Mouse (Mus musculus) left cerebral cortex, adult 2 months (tissue): Measurements from ENCODE around the gene Map4. TPM values are rescaled to one million over a fixed set of nuclear protein-coding genes. Genes with fewer than 3 reads are reported as not detected.
A peak's percentile ranks its signal among the peaks of the same experiment; 100 is the strongest.
"Not testable (repeated sequence)": the region's sequence is repeated elsewhere in the genome, so short reads cannot be mapped to it uniquely, and the experiment has no call there.

Experiments
- DNase-seq, 2 experiments: peaks; one replicate each; pipeline ENCODE4 v3.0.0; 2021 to 2022; ENCODE audit warnings: low spot score in 2 of 2, mixed read lengths in 1 of 2; ENCODE audit errors: extremely low spot score in 1 of 2
- H3K27ac ChIP-seq: fragments of 200-600 bp; 2 replicates; pipeline ENCODE4 v1.8.1; 2022
- H3K4me3 ChIP-seq: fragments of 200-600 bp; 2 replicates; pipeline ENCODE4 v1.8.1; 2022
- CTCF ChIP-seq: fragments of 200-600 bp; IDR thresholded peaks from 2 replicates; pipeline ENCODE4 v1.8.1; 2022; ENCODE audit warnings: antibody characterized with exemption, mild to moderate bottlenecking, moderate library complexity
- intact Hi-C: fragments of 180-260 bp; cut with DNase I; formaldehyde crosslinking; loops from one replicate; pipeline ENCODE4 v1.15.1; 2025
- total RNA-seq, 2 experiments: library from RNA; stranded (reverse); gene quantifications; 2 replicates each; pipeline ENCODE4 v1.2.3; 2021

Gene Map4
- total RNA-seq, 2 experiments from 2014 or later = 365 to 381 TPM

DNA sequence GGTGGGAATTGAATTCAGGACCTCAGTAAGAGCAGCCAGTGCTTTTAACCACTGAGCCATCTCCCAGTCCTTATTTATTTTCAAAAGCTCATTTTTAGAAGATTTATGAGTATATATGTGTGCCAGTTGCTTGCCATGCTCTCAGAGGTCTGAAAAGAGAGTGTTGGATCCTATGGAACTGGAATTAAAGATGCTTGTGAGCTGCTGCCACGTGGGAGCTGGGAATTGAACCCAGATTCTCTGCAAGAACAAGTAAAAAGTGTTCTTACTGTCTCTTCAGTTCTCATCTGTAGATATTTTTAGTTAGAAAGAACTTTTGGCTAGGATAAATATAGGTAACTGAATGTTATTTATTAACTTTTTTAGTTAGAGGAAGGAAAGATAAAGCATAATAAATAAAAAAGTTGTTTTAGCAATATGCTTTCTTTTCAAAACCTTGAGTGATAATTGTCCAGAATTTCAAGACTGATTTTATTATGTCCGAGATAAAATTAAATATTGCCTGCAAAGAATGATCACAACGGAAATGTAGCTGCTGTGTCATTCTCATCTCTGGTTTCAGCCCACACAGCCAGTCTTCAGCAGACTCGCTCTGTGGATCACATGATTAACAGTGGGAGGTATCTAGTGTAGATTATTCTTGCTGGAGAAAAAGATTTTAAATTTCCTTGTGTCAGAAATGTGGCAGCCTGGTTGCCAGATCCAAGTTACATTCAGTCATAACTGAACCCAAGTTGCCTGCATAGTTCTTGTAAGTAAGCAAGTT is 37.3 kb downstream of the Map4 start:
- no peak for TF ChIP-seq CTCF
- intact Hi-C loops = loop anchor here (2.0 kb wide), 1 partner anchor 36 kb away; no protein-coding TSS in a partner anchor
- no peak for DNase-seq
- H3K4me3 ChIP-seq = no peak overlapping the region
- peak overlapping the region; percentile 69 for H3K27ac ChIP-seq

DNA sequence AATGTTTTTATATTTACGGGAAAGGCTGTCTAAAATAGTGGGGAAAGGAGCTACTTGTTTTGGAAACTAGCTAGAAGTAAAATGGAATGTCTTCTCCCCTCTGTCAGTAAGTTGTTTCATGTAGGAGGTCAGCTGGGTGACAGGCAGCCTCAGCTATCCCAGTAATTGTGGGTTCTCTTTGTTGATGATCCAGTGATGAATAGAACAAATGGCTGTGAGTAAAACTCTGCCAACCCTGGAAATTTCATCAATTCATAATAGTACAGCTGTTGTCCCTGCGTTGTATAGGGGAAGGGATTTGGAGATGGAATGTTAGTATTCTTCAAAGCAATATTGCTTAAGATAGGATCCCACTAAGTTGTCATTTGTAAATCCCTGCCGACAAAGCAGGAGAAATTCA is 37.9 kb downstream of the Map4 start:
- H3K4me3 ChIP-seq = no peak overlapping the region
- peak overlapping the region; percentile 69; the same call in 1 of the 2 replicates for H3K27ac ChIP-seq
- DNase-seq = no peak
- TF ChIP-seq CTCF = no peak
- intact Hi-C loops = loop anchor here (2.0 kb wide), 1 partner anchor 36 kb away; no protein-coding TSS in a partner anchor

DNA sequence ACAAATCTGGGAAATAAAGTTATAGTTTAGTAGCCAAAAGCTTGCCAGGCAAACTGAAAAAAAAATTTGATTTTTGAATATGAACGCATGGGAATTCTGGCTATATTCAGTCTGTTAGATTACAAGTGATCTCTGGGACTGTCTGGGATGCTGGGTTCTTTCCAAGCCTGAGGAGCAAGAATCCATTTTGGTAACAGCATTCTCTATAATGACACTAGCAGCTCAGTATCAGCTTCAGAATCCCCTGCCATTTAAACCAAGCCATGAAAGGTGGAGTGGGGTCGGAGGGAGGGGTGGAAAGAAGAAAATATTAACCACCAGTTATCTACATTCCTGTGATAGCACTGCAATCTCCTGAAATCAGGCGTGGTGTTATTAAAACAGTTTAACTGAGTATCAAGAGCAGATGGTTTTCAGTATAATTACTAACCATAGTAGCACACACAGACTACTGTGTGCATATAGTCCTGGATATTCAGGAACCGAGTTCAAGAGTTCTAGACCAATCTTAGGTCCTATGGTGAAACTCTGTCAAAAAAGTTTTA is 38.6 kb downstream of the Map4 start:
- peak overlapping the region; percentile 60; the same call in 1 of the 2 replicates for H3K27ac ChIP-seq
- no peak for DNase-seq
- intact Hi-C loops = loop anchor here (2.0 kb wide), 1 partner anchor 37 kb away; no protein-coding TSS in a partner anchor

DNA sequence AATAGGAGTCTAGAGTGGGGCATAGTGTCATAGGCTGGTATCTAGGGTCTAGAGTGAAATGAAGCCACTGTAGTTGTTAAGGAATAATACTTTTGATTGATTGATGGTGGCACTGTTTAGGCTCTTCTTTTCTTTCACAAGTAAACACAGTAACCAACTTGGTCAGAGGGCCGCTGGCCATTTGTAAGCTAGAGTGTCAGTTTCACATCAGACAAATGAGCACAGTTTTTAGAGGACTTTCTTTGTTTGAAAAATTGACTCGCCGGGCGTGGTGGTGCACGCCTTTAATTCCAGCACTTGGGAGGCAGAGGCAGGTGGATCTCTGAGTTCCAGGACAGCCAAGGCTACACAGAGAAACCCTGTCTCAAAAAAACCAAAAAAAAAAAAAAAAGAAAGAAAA is 40.5 kb downstream of the Map4 start:
- H3K27ac ChIP-seq, intact Hi-C loops, DNase-seq, H3K4me3 ChIP-seq: not testable (repeated sequence)

More for the DNA sequence above, 38.6 kb downstream of the Map4 start:
- H3K4me3 ChIP-seq = no peak overlapping the region
- no peak for TF ChIP-seq CTCF

DNA sequence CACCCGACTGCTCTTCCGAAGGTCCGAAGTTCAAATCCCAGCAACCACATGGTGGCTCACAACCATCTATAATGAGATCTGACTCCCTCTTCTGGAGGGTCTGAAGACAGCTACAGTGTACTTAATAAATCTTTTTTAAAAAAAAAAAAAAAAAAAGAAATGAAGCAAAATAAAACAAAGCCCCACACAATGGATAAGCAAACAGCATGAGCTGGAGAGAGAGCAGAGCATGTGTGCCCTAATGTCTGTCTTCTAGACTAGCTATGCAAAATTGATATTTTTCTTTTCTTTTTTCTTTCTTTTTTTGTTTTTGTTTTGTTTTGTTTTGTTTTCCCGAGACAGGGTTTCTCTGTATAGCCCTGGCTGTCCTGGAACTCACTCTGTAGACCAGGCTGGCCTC is 49.0 kb downstream of the Map4 start:
- DNase-seq, intact Hi-C loops, H3K27ac ChIP-seq, H3K4me3 ChIP-seq: not testable (repeated sequence)

DNA sequence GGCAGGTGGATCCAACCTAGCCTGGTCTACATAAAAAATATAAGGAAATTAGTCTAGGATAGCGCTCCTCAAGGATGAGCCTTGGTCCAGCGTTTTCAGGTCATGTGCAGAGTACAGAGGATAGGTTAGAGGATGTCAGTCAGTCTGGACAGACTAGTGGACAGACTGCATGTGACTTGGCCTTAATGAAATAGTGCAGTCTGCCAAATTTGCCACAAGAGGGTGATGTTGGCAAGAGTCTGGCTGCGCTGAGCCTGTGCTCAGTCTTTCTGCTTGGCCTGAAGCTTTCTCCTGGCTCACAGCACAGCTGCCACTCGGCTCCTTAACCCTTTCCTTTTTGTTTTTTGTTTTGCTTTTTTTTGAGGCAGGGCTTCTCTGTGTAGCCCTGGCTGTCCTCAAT is 54.2 kb downstream of the Map4 start:
- intact Hi-C loops = loop anchor here (1.0 to 5.0 kb wide), 3 partner anchors 67 to 91 kb away; no protein-coding TSS in a partner anchor
- peak; percentile 91 for TF ChIP-seq CTCF
- Histone ChIP-seq H3K4me3 (no peak overlapping the region), H3K27ac (no peak overlapping the region)
- DNase-seq = peak; percentile 64 to 72

DNA sequence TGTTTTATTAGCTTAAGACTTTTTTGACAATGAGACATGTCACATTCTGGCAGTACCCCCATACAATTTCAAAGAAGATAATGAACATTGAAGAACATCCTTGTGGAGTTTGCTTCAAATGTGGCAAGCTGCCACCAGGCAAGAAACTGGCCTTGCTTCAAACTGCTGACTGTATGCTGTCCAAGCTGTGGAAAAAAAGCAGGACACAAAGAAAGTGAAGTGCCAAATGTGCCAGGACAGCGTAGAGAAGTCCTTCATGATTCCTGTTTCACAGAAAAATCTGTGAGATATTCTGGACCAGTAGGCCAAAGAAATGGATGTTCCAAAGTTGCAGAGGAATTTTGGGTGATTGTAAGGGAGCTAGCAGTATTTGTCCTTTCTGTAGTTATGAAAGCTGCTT is 57.8 kb downstream of the Map4 start:
- Histone ChIP-seq H3K4me3 (no peak overlapping the region), H3K27ac (no peak overlapping the region)
- intact Hi-C loops = loop anchor here (5.0 kb wide), 1 partner anchor 63 kb away; no protein-coding TSS in a partner anchor
- DNase-seq = no peak
- TF ChIP-seq CTCF = no peak

DNA sequence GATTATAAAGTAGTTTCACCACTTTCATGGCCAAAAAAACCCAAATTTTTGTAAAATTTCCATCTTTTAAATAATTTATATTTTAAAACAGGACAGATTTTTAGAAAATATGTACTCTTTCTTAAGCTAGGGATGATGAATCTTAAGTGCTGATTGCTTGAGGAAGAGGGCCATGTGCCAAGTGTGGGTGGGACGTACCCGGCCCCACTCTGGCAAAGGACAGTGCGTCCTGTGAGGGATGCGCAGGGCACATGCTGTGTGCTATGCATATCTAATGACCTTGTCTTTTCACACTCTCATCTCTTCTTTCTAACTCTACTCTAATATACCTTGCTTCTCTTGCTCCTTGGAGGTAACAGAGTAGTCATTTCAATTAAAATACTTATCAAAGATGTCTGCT is 66.2 kb downstream of the Map4 start:
- H3K4me3 ChIP-seq = no peak overlapping the region
- H3K27ac ChIP-seq = no peak overlapping the region
- intact Hi-C loops = no loop called here
- DNase-seq = no peak
- no peak for TF ChIP-seq CTCF

DNA sequence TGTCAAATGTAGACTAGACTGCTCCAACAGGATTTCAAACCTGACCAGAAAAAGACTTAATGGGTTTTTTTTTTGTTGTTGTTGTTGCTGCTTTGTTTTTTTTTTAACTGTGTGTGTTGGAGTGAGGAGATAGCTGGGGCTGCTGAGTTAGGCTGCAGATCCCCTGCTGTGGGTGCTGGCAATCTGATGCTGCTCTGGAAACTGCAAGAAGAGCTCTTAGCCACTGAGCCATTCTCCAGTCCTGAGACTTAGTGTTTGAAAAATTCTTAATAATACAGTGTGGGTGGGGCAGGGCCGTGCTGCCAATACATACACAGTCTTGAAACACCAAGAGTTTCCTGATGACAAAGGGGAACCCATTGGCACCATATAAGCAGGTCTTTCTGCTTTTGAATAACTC is 70.7 kb downstream of the Map4 start:
- intact Hi-C loops = no loop called here
- Histone ChIP-seq H3K27ac (no peak overlapping the region), H3K4me3 (no peak overlapping the region)
- DNase-seq = no peak
- no peak for TF ChIP-seq CTCF

DNA sequence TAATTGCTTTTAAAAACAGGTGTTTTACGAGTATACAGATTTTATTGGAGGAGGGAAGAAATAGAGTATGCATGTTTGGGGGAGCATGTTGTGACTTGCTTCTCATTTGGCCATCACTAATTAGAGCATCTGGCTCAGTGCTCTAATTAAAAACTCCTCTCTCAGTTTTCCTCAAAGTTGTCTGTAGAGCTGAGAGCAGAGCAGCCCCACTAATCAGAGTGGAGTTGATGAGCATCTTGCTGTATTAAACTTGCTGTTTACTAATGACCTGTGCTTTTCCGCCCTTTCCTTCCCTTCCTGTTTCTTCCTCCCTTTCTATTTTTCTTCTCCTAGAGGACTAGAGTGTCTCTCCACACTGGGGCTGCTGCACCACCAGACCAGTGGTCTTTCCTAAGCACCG is 71.2 kb downstream of the Map4 start:
- H3K4me3 ChIP-seq = no peak overlapping the region
- no peak for DNase-seq
- TF ChIP-seq CTCF = no peak
- H3K27ac ChIP-seq = no peak overlapping the region
- intact Hi-C loops = no loop called here

DNA sequence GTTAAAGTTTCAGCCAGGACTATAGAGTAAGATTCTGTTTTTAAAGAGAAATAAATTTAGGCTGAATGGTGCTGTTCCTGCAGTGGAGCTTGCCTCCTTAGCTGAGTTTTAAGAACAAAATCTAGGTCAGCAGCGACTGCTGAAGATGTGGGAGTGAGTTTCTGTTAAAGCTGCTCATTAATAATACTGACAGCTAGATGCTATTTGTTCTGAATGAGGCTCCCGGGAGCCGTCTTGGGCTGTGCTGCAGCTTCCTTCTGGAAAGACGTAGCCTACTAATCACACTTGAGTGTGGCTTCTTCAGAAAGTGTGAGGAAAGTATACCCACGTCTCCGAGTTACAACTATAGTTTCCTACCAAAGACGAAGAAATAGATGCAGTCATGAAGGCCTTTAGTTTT is 88.0 kb downstream of the Map4 start:
- DNase-seq = peak in 1 of 2 experiments; percentile 23
- H3K27ac ChIP-seq = peak overlapping the region; percentile 53
- no peak overlapping the region for H3K4me3 ChIP-seq
- TF ChIP-seq CTCF = no peak
- intact Hi-C loops = no loop called here

DNA sequence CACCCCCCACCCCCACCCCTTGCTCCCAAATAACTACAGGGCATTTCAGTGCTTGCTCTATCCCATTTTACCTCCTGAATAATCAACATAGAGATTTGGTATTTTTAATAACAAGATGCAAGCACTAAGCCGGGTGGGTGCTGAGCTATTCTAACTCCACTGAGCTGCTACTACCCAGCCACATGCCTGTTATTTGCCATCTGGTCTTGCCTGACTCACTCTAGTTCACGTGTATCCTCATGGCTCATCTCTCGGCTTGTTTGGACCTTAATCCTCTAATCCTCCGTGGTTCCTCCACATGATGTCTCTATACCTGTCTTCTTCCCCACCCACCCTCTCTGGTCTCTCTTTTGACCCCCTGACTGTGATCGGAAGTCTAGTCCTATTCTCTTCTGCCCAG is 89.1 kb downstream of the Map4 start:
- intact Hi-C loops = no loop called here
- no peak for DNase-seq
- H3K4me3 ChIP-seq = no peak overlapping the region
- no peak overlapping the region for H3K27ac ChIP-seq
- no peak for TF ChIP-seq CTCF
